Mouse (Mus musculus): ENCODE measurements at regions not wholly inside any gene's neighbourhood (a gene's known extent, or its start where the extent isn't known, plus 50 kb on each side); places are given as distances from the start of the nearest gene placed in this dataset.

- ATAC-seq (ENCODE audit: low FRiP score, low TSS enrichment), result no peak
- H3K36me3 ChIP-seq (ENCODE audit: control insufficient read depth, insufficient read depth, low read length), result no peaks in the 10 kb centered on the region
- H3K4me1 ChIP-seq (ENCODE audit: control insufficient read depth, insufficient read depth, low read length), result no peaks in the 10 kb centered on the region
- WGBS, result 86% methylated on average over 2 of the region's 2 CpGs
- no peak overlapping the region for H3K27ac ChIP-seq (replicated peaks; ENCODE audit: low read depth, low read length)
- H3K4me2 ChIP-seq (ENCODE audit: low read length), result no peak overlapping the region
- H3K9me3 ChIP-seq (ENCODE audit: control insufficient read depth, low read length), result no peaks in the 10 kb centered on the region
- H3K27me3 ChIP-seq (ENCODE audit: control insufficient read depth, insufficient read depth, low read length), result no peaks in the 10 kb centered on the region
- no peak overlapping the region for H3K4me3 ChIP-seq (replicated peaks; ENCODE audit: low read depth, low read length)
- H3K9ac ChIP-seq (replicated peaks; ENCODE audit: low read length), result no peak overlapping the region
- DNase-seq, result no peak
Measured at GRCm38 (mm10) chr16:19024010-19024532, 147.2 kb downstream of the Hira start.

DNA sequence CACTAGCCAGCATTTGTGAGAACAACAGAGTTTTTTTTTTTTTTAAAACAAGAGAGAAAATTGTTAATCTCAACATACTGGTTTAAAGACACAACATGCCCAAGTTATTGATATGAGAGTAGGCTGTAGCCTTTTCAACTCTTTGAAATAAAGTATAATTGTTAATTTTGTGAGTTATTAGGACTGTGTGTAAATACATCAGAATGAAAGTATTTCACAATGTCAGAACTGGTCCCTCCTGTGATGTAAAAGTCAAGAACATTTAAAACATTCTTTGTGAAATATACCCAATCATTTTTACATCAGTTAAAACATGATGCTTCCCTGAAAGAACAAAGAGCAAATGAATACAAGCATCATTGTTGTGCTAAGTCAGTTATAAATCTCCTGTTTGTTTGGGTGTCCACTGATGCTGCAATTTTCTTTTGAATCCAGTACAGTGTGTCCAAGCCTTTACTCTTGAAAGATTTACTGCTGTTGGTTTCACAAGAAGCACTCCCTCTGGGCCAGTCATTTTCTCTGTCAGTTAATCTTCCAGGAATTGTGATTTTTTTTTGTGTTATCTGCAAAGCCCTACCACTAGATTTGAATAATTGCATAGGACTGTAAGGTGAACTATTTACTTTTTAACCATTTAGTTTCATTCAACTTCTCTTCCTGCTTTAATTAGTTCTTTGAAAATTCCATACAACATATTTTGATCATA is 148.5 kb downstream of the Hira start:
- ATAC-seq (ENCODE audit: low FRiP score, low TSS enrichment) (no peak), DNase-seq (no peak)
- Histone ChIP-seq H3K9ac (replicated peaks; ENCODE audit: low read length) (no peak overlapping the region), H3K27me3 (ENCODE audit: control insufficient read depth, insufficient read depth, low read length) (no peaks in the 10 kb centered on the region), H3K4me2 (ENCODE audit: low read length) (no peak overlapping the region), H3K4me3 (replicated peaks; ENCODE audit: low read depth, low read length) (no peak overlapping the region), H3K4me1 (ENCODE audit: control insufficient read depth, insufficient read depth, low read length) (no peaks in the 10 kb centered on the region), H3K9me3 (ENCODE audit: control insufficient read depth, low read length) (no peaks in the 10 kb centered on the region), H3K27ac (replicated peaks; ENCODE audit: low read depth, low read length) (no peak overlapping the region), H3K36me3 (ENCODE audit: control insufficient read depth, insufficient read depth, low read length) (no peaks in the 10 kb centered on the region)

GRCm38 (mm10) chr16:19027096-19027495 is 150.3 kb downstream of the Hira start:
- Histone ChIP-seq H3K9me3 (ENCODE audit: control insufficient read depth, low read length) (no peaks in the 10 kb centered on the region), H3K36me3 (ENCODE audit: control insufficient read depth, insufficient read depth, low read length) (no peaks in the 10 kb centered on the region)
- 79% methylated on average over 1 of the region's 1 CpGs for WGBS

GRCm38 (mm10) chr16:19032582-19032981 is 155.7 kb downstream of the Hira start:
- Histone ChIP-seq H3K27me3 (ENCODE audit: control insufficient read depth, insufficient read depth, low read length) (no peaks in the 10 kb centered on the region), H3K4me2 (ENCODE audit: low read length) (no peak overlapping the region), H3K36me3 (ENCODE audit: control insufficient read depth, insufficient read depth, low read length) (no peaks in the 10 kb centered on the region), H3K4me3 (replicated peaks; ENCODE audit: low read depth, low read length) (no peak overlapping the region), H3K4me1 (ENCODE audit: control insufficient read depth, insufficient read depth, low read length) (no peaks in the 10 kb centered on the region), H3K9ac (replicated peaks; ENCODE audit: low read length) (no peak overlapping the region), H3K27ac (replicated peaks; ENCODE audit: low read depth, low read length) (no peak overlapping the region), H3K9me3 (ENCODE audit: control insufficient read depth, low read length) (no peaks in the 10 kb centered on the region)
- ATAC-seq (ENCODE audit: low FRiP score, low TSS enrichment), result no peak
- DNase-seq, result no peak

More at GRCm38 (mm10) chr16:19027096-19027495, 150.3 kb downstream of the Hira start:
- DNase-seq (no peak), ATAC-seq (ENCODE audit: low FRiP score, low TSS enrichment) (no peak)
- no peaks in the 10 kb centered on the region for H3K4me1 ChIP-seq (ENCODE audit: control insufficient read depth, insufficient read depth, low read length)
- no peak overlapping the region for H3K9ac ChIP-seq (replicated peaks; ENCODE audit: low read length)
- H3K4me2 ChIP-seq (ENCODE audit: low read length), result no peak overlapping the region
- no peak overlapping the region for H3K4me3 ChIP-seq (replicated peaks; ENCODE audit: low read depth, low read length)
- no peak overlapping the region for H3K27ac ChIP-seq (replicated peaks; ENCODE audit: low read depth, low read length)
- H3K27me3 ChIP-seq (ENCODE audit: control insufficient read depth, insufficient read depth, low read length), result no peaks in the 10 kb centered on the region

- H3K4me1 ChIP-seq (ENCODE audit: control insufficient read depth, insufficient read depth, low read length), result no peaks in the 10 kb centered on the region
- H3K27me3 ChIP-seq (ENCODE audit: control insufficient read depth, insufficient read depth, low read length), result no peaks in the 10 kb centered on the region
- no peak overlapping the region for H3K4me2 ChIP-seq (ENCODE audit: low read length)
- H3K27ac ChIP-seq (replicated peaks; ENCODE audit: low read depth, low read length), result no peak overlapping the region
- no peak for DNase-seq
- H3K36me3 ChIP-seq (ENCODE audit: control insufficient read depth, insufficient read depth, low read length), result no peaks in the 10 kb centered on the region
- no peaks in the 10 kb centered on the region for H3K9me3 ChIP-seq (ENCODE audit: control insufficient read depth, low read length)
- H3K9ac ChIP-seq (replicated peaks; ENCODE audit: low read length), result no peak overlapping the region
- ATAC-seq (ENCODE audit: low FRiP score, low TSS enrichment), result no peak
- 65% methylated on average over 12 of the region's 12 CpGs for WGBS
- no peak overlapping the region for H3K4me3 ChIP-seq (replicated peaks; ENCODE audit: low read depth, low read length)
Measured at GRCm38 (mm10) chr16:19035781-19036180, 158.9 kb downstream of the Hira start.

DNA sequence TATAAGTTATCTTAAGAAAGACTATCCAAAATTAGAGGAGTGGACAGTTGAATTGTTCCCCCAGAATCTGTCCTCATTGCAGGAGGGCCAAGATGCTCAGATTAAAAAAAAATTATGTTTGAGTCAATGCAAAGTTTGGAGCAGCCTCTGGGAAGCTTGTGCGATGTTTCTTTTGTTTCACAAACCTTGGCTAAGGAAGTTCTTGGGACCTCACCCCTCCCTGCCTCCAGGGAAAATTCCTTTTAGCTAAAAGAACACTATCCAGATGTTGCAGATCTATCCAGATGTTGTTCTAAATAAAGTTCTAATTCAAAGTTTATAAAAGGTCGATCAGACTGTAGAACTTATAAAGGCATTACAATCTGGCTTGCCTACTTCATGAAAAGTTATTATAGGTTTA is 160.8 kb downstream of the Hira start:
- Histone ChIP-seq H3K27ac (replicated peaks; ENCODE audit: low read depth, low read length) (no peak overlapping the region), H3K4me2 (ENCODE audit: low read length) (no peak overlapping the region), H3K4me1 (ENCODE audit: control insufficient read depth, insufficient read depth, low read length) (no peaks in the 10 kb centered on the region), H3K36me3 (ENCODE audit: control insufficient read depth, insufficient read depth, low read length) (no peaks in the 10 kb centered on the region), H3K4me3 (replicated peaks; ENCODE audit: low read depth, low read length) (no peak overlapping the region), H3K27me3 (ENCODE audit: control insufficient read depth, insufficient read depth, low read length) (no peaks in the 10 kb centered on the region), H3K9ac (replicated peaks; ENCODE audit: low read length) (no peak overlapping the region), H3K9me3 (ENCODE audit: control insufficient read depth, low read length) (no peaks in the 10 kb centered on the region)
- DNase-seq (no peak), ATAC-seq (ENCODE audit: low FRiP score, low TSS enrichment) (no peak)
- 83% methylated on average over 2 of the region's 2 CpGs for WGBS

GRCm38 (mm10) chr16:19052791-19053190 is 176.0 kb downstream of the Hira start:
- Histone ChIP-seq H3K4me3 (replicated peaks; ENCODE audit: low read depth, low read length) (no peak overlapping the region), H3K4me2 (ENCODE audit: low read length) (no peak overlapping the region), H3K27ac (replicated peaks; ENCODE audit: low read depth, low read length) (no peak overlapping the region), H3K36me3 (ENCODE audit: control insufficient read depth, insufficient read depth, low read length) (no peaks in the 10 kb centered on the region), H3K9me3 (ENCODE audit: control insufficient read depth, low read length) (no peaks in the 10 kb centered on the region), H3K9ac (replicated peaks; ENCODE audit: low read length) (no peak overlapping the region), H3K27me3 (ENCODE audit: control insufficient read depth, insufficient read depth, low read length) (no peaks in the 10 kb centered on the region), H3K4me1 (ENCODE audit: control insufficient read depth, insufficient read depth, low read length) (no peaks in the 10 kb centered on the region)
- DNase-seq (no peak), ATAC-seq (ENCODE audit: low FRiP score, low TSS enrichment) (no peak)

DNA sequence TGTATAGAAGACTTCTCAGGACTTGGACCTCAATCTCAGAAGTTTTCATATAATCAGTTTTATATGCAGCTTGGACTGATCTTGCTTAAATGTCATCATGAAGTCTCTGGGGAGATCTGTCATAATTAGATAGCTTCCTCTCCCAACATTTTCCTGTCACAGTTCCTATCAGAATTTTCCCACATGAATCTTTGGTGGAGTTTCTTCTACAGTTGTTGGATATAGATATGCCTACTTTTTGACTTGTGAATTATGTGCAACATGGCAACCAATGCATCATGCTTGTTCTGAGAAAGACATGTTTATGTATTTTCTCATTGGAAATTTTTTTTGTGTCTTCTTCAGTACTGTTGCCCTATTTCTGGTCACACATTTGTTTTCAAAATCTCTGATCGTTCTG is 183.5 kb downstream of the Hira start:
- Histone ChIP-seq H3K9ac (replicated peaks; ENCODE audit: low read length) (no peak overlapping the region), H3K27me3 (ENCODE audit: control insufficient read depth, insufficient read depth, low read length) (no peaks in the 10 kb centered on the region), H3K4me1 (ENCODE audit: control insufficient read depth, insufficient read depth, low read length) (no peaks in the 10 kb centered on the region), H3K9me3 (ENCODE audit: control insufficient read depth, low read length) (no peaks in the 10 kb centered on the region), H3K27ac (replicated peaks; ENCODE audit: low read depth, low read length) (no peak overlapping the region), H3K36me3 (ENCODE audit: control insufficient read depth, insufficient read depth, low read length) (no peaks in the 10 kb centered on the region), H3K4me3 (replicated peaks; ENCODE audit: low read depth, low read length) (no peak overlapping the region), H3K4me2 (ENCODE audit: low read length) (no peak overlapping the region)
- 68% methylated on average over 1 of the region's 1 CpGs for WGBS
- DNase-seq (no peak), ATAC-seq (ENCODE audit: low FRiP score, low TSS enrichment) (no peak)

GRCm38 (mm10) chr16:19061796-19062195 is 185.0 kb downstream of the Hira start:
- Histone ChIP-seq H3K4me3 (replicated peaks; ENCODE audit: low read depth, low read length) (no peak overlapping the region), H3K27ac (replicated peaks; ENCODE audit: low read depth, low read length) (no peak overlapping the region), H3K27me3 (ENCODE audit: control insufficient read depth, insufficient read depth, low read length) (no peaks in the 10 kb centered on the region), H3K9ac (replicated peaks; ENCODE audit: low read length) (no peak overlapping the region), H3K36me3 (ENCODE audit: control insufficient read depth, insufficient read depth, low read length) (no peaks in the 10 kb centered on the region), H3K4me2 (ENCODE audit: low read length) (no peak overlapping the region), H3K4me1 (ENCODE audit: control insufficient read depth, insufficient read depth, low read length) (no peaks in the 10 kb centered on the region), H3K9me3 (ENCODE audit: control insufficient read depth, low read length) (no peaks in the 10 kb centered on the region)
- DNase-seq (no peak), ATAC-seq (ENCODE audit: low FRiP score, low TSS enrichment) (no peak)
- 84% methylated on average over 3 of the region's 3 CpGs for WGBS

All from midbrain, embryonic 14.5 days (tissue).